Comparison of ENCODE assay signal across 8 mouse cellular contexts in genomic region chr15:36688051-36688754, GRCm38 (mm10).
A peak's percentile ranks its signal among the peaks of the same experiment; 100 is the strongest.
DNase-seq lines count a peak whose midpoint lies in the region; ATAC-seq and TF ChIP-seq lines count a peak whose summit lies in the region.

No protein-coding gene starts in this region.

- 0 out of 2 replicates have a peak, but pooled peaks cover 6% of the 10 kb centered on the region for H3K4me1 ChIP-seq in forebrain, embryonic 13.5 days
- no peaks in the 10 kb centered on the region for H3K4me1 ChIP-seq in forebrain, embryonic 15.5 days
- H3K4me1 ChIP-seq in hindbrain, embryonic 12.5 days = 0 out of 2 replicates have a peak, but pooled peaks cover 5% of the 10 kb centered on the region
- no peaks in the 10 kb centered on the region for H3K4me1 ChIP-seq in lung, embryonic 14.5 days (ENCODE audit: insufficient read depth)
- 0 out of 2 replicates have a peak, but pooled peaks cover 5% of the 10 kb centered on the region for H3K4me1 ChIP-seq in stomach, embryonic 16.5 days (ENCODE audit: control insufficient read depth, insufficient read depth, low read length)

- no peak overlapping the region for H3K9ac ChIP-seq in forebrain, embryonic 13.5 days
- no peak overlapping the region for H3K9ac ChIP-seq in forebrain, embryonic 15.5 days (replicated peaks)
- H3K9ac ChIP-seq in hindbrain, embryonic 12.5 days = no peak overlapping the region
- H3K9ac ChIP-seq in lung, embryonic 14.5 days = no peak overlapping the region
- 0 out of 2 replicates have a peak overlapping the region, but pooled peaks have one; percentile 42 for H3K9ac ChIP-seq in stomach, embryonic 16.5 days (ENCODE audit: low read length)

- H3K36me3 ChIP-seq in forebrain, embryonic 13.5 days (ENCODE audit: poor library complexity, severe bottlenecking) = no peaks in the 10 kb centered on the region
- H3K36me3 ChIP-seq in forebrain, embryonic 15.5 days = no peaks in the 10 kb centered on the region
- no peaks in the 10 kb centered on the region for H3K36me3 ChIP-seq in hindbrain, embryonic 12.5 days
- no peaks in the 10 kb centered on the region for H3K36me3 ChIP-seq in lung, embryonic 14.5 days (ENCODE audit: insufficient read depth)
- H3K36me3 ChIP-seq in stomach, embryonic 16.5 days (ENCODE audit: control insufficient read depth, insufficient read depth, low read length) = no peaks in the 10 kb centered on the region

- H3K9me3 ChIP-seq in forebrain, embryonic 13.5 days (replicated peaks) = no peaks in the 10 kb centered on the region
- no peaks in the 10 kb centered on the region for H3K9me3 ChIP-seq in forebrain, embryonic 15.5 days
- H3K9me3 ChIP-seq in hindbrain, embryonic 12.5 days (replicated peaks) = no peaks in the 10 kb centered on the region
- H3K9me3 ChIP-seq in lung, embryonic 14.5 days (ENCODE audit: low read depth, low read length) = no peaks in the 10 kb centered on the region
- H3K9me3 ChIP-seq in stomach, embryonic 16.5 days (replicated peaks; ENCODE audit: control insufficient read depth, low read length) = no peaks in the 10 kb centered on the region

- no peak for TF ChIP-seq CTCF in lung, embryonic 14.5 days (IDR thresholded peaks at IDR 0.05; ENCODE audit: low read depth)

- DNase-seq in lung, embryonic 14.5 days = no peak
- no peak for DNase-seq in embryo, embryonic 9.5 days (ENCODE audit: extremely low spot score)
- no peak for DNase-seq in layer of hippocampus, postnatal 10 days (ENCODE audit: low spot score in 2 of 2)

- no peak overlapping the region for H3K27ac ChIP-seq in forebrain, embryonic 13.5 days
- no peak overlapping the region for H3K27ac ChIP-seq in forebrain, embryonic 15.5 days (replicated peaks)
- H3K27ac ChIP-seq in hindbrain, embryonic 12.5 days = no peak overlapping the region
- H3K27ac ChIP-seq in lung, embryonic 14.5 days (ENCODE audit: low read depth) = no peak overlapping the region
- H3K27ac ChIP-seq in stomach, embryonic 16.5 days (ENCODE audit: low read length) = peak overlapping the region; percentile 72

- no peak for ATAC-seq in forebrain, embryonic 13.5 days
- no peak for ATAC-seq in forebrain, embryonic 15.5 days (replicated peaks)
- peak; percentile 94 for ATAC-seq in CD4-positive, CD25-positive, alpha-beta regulatory T cell, adult 4 months
- ATAC-seq in hindbrain, embryonic 12.5 days (ENCODE audit: low FRiP score) = no peak
- ATAC-seq in lung, embryonic 14.5 days (ENCODE audit: insufficient read depth) = no peak
- ATAC-seq in stomach, embryonic 16.5 days (ENCODE audit: insufficient read depth, low FRiP score) = peak; percentile 81

- peak overlapping the region; percentile 12; the same call in 1 of the 2 replicates for H3K4me2 ChIP-seq in forebrain, embryonic 13.5 days
- H3K4me2 ChIP-seq in forebrain, embryonic 15.5 days (replicated peaks) = no peak overlapping the region
- H3K4me2 ChIP-seq in hindbrain, embryonic 12.5 days (replicated peaks) = peak overlapping the region; percentile 29; the same call in 1 of the 2 replicates
- H3K4me2 ChIP-seq in lung, embryonic 14.5 days = peak overlapping the region; percentile 42
- H3K4me2 ChIP-seq in stomach, embryonic 16.5 days (ENCODE audit: low read depth, low read length) = peak overlapping the region; percentile 43

- no peak overlapping the region for H3K4me3 ChIP-seq in forebrain, embryonic 13.5 days
- no peak overlapping the region for H3K4me3 ChIP-seq in forebrain, embryonic 15.5 days
- no peak overlapping the region for H3K4me3 ChIP-seq in hindbrain, embryonic 12.5 days
- peak overlapping the region; percentile 10; the same call in 1 of the 2 replicates for H3K4me3 ChIP-seq in lung, embryonic 14.5 days (ENCODE audit: low read depth, low read length)
- H3K4me3 ChIP-seq in stomach, embryonic 16.5 days (replicated peaks; ENCODE audit: low read length) = peak overlapping the region; percentile 16

- 10% methylated on average over 17 of the region's 17 CpGs for WGBS in forebrain, embryonic 13.5 days
- WGBS in forebrain, embryonic 15.5 days = 8% methylated on average over 17 of the region's 17 CpGs
- WGBS in hindbrain, embryonic 12.5 days = 14% methylated on average over 17 of the region's 17 CpGs
- WGBS in lung, embryonic 14.5 days = 8% methylated on average over 17 of the region's 17 CpGs
- WGBS in stomach, embryonic 16.5 days = 6% methylated on average over 17 of the region's 17 CpGs

- 0 out of 2 replicates have a peak, but pooled peaks cover 5% of the 10 kb centered on the region for H3K27me3 ChIP-seq in forebrain, embryonic 13.5 days
- H3K27me3 ChIP-seq in forebrain, embryonic 15.5 days = no peaks in the 10 kb centered on the region
- no peaks in the 10 kb centered on the region for H3K27me3 ChIP-seq in hindbrain, embryonic 12.5 days
- H3K27me3 ChIP-seq in lung, embryonic 14.5 days (ENCODE audit: insufficient read depth, low read length) = no peaks in the 10 kb centered on the region
- no peaks in the 10 kb centered on the region for H3K27me3 ChIP-seq in stomach, embryonic 16.5 days (ENCODE audit: control insufficient read depth, insufficient read depth, low read length)

Comparison
In these comparisons a context has a peak if more than half of its experiments do, and no peak if none do; other contexts are left out.
1. ATAC-seq: peak in CD4-positive, CD25-positive, alpha-beta regulatory T cell, adult 4 months (single experiment) and stomach, embryonic 16.5 days (single experiment); none in forebrain, embryonic 13.5 days (single experiment), forebrain, embryonic 15.5 days (single experiment), hindbrain, embryonic 12.5 days (single experiment) and lung, embryonic 14.5 days (single experiment).
2. H3K4me3 ChIP-seq: peak in lung, embryonic 14.5 days (single experiment) and stomach, embryonic 16.5 days (single experiment); none in forebrain, embryonic 13.5 days (single experiment), forebrain, embryonic 15.5 days (single experiment) and hindbrain, embryonic 12.5 days (single experiment).